Mouse (Mus musculus) stomach, embryonic 16.5 days (tissue): Measurements from ENCODE around the gene Pifo. TPM values are rescaled to one million over a fixed set of nuclear protein-coding genes. Genes with fewer than 3 reads are reported as not detected.
"Not testable (repeated sequence)": the region's sequence is repeated elsewhere in the genome, so short reads cannot be mapped to it uniquely, and the experiment has no call there.

Experiments
- ATAC-seq: fragments of 200-750 bp; cut with Nextera tagmentation; 2 replicates; pipeline ENCODE4 v1.8.0; 2017; ENCODE audit warnings: moderate number of reproducible peaks, moderate TSS enrichment; ENCODE audit not compliant: insufficient read depth, low FRiP score
- H3K27ac ChIP-seq: fragments of 300-500 bp; sonication (generic); 2 replicates; pipeline ENCODE4 v1.5.1; 2014; ENCODE audit warnings: low read length
- H3K27me3 ChIP-seq: fragments of 300-500 bp; sonication (generic); 2 replicates; pipeline ENCODE4 v1.6.1; 2014; ENCODE audit warnings: low read length, control low read depth, mixed read lengths; ENCODE audit not compliant: control insufficient read depth, insufficient read depth
- H3K36me3 ChIP-seq: fragments of 300-500 bp; sonication (generic); 2 replicates; pipeline ENCODE4 v1.6.1; 2014; ENCODE audit warnings: low read length; ENCODE audit not compliant: control insufficient read depth, insufficient read depth
- H3K4me1 ChIP-seq: fragments of 300-500 bp; sonication (generic); 2 replicates; pipeline ENCODE4 v1.6.1; 2014; ENCODE audit warnings: low read length, control low read depth, mixed read lengths; ENCODE audit not compliant: control insufficient read depth, insufficient read depth
- H3K4me2 ChIP-seq: fragments of 300-500 bp; sonication (generic); 2 replicates; pipeline ENCODE4 v1.6.1; 2014; ENCODE audit warnings: low read depth, low read length, mixed read lengths
- H3K4me3 ChIP-seq: fragments of 300-500 bp; sonication (generic); replicated peaks from 2 replicates; pipeline ENCODE4 v1.5.1; 2014; ENCODE audit warnings: mild to moderate bottlenecking, low read length
- H3K9ac ChIP-seq: fragments of 300-500 bp; sonication (generic); 2 replicates; pipeline ENCODE4 v1.6.1; 2014; ENCODE audit warnings: low read length
- H3K9me3 ChIP-seq: fragments of 300-500 bp; sonication (generic); replicated peaks from 2 replicates; pipeline ENCODE4 v1.6.1; 2016; ENCODE audit warnings: low read length, control low read depth; ENCODE audit not compliant: control insufficient read depth
- WGBS: fragments of 180-500 bp; shearing (Covaris S2); extraction: QIAGEN DNeasy Blood & Tissue Kit; methylation state at CpG from one replicate; pipeline ENCODE4 v1.1.7; 2014; 5-methylcytosine and 5-hydroxymethylcytosine counted together
- polyA plus RNA-seq: library from polyadenylated mRNA; unstranded; fragments of >200 nt; fragmentation: Nextera tagmentation; extraction: Ambion mirVana; gene quantifications from 2 replicates; pipeline ENCODE4 v1.2.1, GENCODE M21; 2015

Pifo gene
- polyA plus RNA-seq, 1 experiment from 2014 or later, result not detected

DNA sequence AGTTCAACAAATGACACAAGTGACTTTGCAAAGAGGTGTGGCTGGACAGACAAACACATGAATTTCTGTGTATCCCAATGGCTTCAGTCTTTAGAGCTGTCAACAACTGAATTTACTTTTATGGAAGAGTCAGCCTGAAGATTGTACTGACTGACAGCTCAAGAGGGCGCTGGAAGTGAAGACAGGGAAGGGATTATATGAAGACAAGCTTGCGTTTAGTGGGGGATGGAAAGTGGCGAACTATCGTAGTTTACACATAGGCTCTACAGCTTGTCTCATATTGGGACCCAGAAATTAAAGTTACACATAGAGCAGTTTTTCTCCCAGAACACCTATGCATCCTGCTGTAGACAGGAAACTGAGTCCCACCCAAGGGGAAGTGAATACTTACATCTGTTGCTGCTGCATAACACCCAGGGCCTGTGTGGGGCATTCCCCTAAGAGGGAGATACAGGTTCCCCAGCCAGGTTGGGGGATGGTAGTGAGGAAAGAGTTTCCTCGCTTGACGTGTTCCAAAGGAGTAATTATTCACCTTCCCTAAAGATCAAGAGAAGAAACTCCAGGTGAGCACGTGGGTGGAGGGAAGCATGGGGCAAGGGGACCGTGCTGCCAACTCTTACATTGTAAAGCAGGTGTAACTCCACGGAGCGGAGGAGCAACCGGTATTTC, 13.6 kb downstream of the Pifo start:
- Histone ChIP-seq H3K27ac (no peak overlapping the region), H3K4me2 (peak overlapping the region; percentile 22; the same call in 1 of the 2 replicates), H3K9ac (no peak overlapping the region), H3K4me3 (no peak overlapping the region), H3K27me3 (no peaks in the 10 kb centered on the region), H3K4me1 (no peaks in the 10 kb centered on the region), H3K36me3 (no peaks in the 10 kb centered on the region), H3K9me3 (no peaks in the 10 kb centered on the region)
- 19% methylated on average over 11 of the region's 11 CpGs for WGBS
- ATAC-seq, result no peak

DNA sequence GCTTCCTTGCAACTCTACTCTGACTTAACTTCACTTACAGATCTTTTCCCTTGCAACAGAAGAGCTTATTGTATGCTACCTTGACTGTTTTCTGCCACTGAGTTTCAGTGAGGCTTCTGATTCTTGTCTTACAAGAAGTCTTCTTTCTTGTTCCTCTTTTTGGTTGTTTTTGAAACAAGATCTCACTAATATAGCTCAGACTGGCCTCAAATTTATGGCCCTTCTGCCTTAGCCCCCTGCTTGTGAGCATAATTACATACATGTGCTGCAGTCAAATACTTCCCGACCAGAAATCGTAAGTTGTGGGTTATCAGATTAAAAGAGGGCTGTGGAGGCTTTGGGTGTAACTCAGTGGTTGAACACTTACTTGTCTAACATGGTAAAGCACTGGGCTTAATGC, 19.7 kb downstream of the Pifo start:
- WGBS, result 51% methylated on average over 2 of the region's 2 CpGs
- no peaks in the 10 kb centered on the region for H3K4me1 ChIP-seq

DNA sequence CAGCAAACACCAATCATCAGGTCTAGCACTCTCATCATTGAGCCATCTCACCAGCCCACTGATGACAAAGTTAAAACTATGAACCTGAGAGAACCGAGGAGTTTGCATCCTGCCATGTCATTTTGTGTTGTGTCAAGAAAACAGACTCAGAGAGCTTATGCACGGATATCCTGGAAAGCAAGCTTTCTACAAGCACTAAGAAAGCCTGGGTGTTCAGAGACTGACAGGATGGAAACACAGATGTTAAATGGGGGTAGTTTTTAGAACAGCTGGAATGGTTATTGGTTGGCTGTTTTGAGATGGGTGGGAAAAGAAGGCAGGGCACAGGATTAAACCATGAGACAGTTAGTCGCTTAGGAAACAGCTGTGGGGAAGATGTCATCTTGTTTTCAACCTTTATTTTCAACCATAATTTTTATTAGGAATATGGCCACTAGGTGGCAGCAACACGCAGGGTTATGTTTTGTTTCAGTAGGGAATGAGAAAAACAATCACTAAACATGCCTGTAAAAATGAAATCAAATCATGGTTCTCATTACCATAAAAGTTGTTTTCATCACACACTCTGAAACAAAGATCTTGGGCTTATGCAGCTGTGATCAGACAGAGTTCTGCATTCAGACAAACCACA, 22.7 kb downstream of the Pifo start:
- no peak for ATAC-seq
- no peaks in the 10 kb centered on the region for H3K4me1 ChIP-seq
- no peak overlapping the region for H3K4me2 ChIP-seq
- H3K9ac ChIP-seq, result no peak overlapping the region
- no peak overlapping the region for H3K4me3 ChIP-seq
- H3K27ac ChIP-seq, result no peak overlapping the region
- no peaks in the 10 kb centered on the region for H3K27me3 ChIP-seq
- H3K36me3 ChIP-seq, result no peaks in the 10 kb centered on the region
- no peaks in the 10 kb centered on the region for H3K9me3 ChIP-seq
- WGBS, result 19% methylated on average over 4 of the region's 4 CpGs

More for the DNA sequence above, 19.7 kb downstream of the Pifo start:
- Histone ChIP-seq H3K27ac (no peak overlapping the region), H3K9ac (no peak overlapping the region), H3K27me3 (no peaks in the 10 kb centered on the region), H3K9me3 (no peaks in the 10 kb centered on the region), H3K4me3 (no peak overlapping the region), H3K4me2 (no peak overlapping the region), H3K36me3 (no peaks in the 10 kb centered on the region)
- ATAC-seq, result no peak

DNA sequence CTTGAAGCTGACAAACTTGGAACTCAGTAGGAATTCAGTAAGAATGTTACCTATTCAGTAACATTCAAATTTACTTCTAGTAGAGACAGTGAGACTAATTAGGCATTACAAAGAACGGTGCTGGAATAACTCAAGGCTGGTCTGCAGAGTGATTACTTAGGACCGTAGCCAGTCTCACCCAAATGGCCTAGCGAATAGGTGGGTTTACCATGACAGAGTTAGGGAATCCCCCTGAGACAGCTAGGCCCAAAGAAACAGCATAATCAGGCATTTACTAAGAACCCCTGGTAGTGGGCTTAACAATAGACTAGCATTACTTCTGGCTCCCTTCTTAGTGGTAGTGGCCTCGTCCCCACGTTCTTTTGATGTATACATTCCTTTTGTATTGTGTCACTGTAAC, 24.8 kb downstream of the Pifo start:
- H3K36me3 ChIP-seq, H3K4me2 ChIP-seq, ATAC-seq, H3K27me3 ChIP-seq, H3K27ac ChIP-seq, H3K4me1 ChIP-seq, H3K9ac ChIP-seq, H3K4me3 ChIP-seq, H3K9me3 ChIP-seq: not testable (repeated sequence)
- 54% methylated on average over 5 of the region's 5 CpGs for WGBS

DNA sequence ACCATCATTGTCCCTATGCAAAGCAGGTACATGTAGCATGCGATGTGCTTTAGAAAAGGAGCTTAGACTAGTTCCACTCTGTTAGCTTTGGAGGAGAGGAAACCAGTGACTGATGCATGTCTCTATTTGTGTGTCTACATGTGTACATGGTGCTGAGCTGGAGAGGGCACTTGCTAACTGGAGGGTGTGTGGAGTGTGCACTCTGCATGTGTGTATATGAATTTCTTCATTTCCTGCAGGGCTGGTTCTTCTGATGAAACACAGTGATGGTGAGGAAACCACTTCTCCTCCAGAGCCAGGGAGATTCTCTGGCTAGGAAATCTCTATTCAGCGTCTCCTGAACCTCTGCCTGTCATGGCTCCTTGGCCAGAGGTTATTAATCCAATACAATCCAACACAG, 40.3 kb downstream of the Pifo start:
- WGBS, result 86% methylated on average over 2 of the region's 2 CpGs
- Histone ChIP-seq H3K9ac (no peak overlapping the region), H3K27ac (no peak overlapping the region), H3K9me3 (no peaks in the 10 kb centered on the region), H3K36me3 (0 out of 2 replicates have a peak, but pooled peaks cover 3% of the 10 kb centered on the region), H3K4me1 (no peaks in the 10 kb centered on the region), H3K4me2 (no peak overlapping the region), H3K4me3 (no peak overlapping the region), H3K27me3 (no peaks in the 10 kb centered on the region)
- no peak for ATAC-seq

DNA sequence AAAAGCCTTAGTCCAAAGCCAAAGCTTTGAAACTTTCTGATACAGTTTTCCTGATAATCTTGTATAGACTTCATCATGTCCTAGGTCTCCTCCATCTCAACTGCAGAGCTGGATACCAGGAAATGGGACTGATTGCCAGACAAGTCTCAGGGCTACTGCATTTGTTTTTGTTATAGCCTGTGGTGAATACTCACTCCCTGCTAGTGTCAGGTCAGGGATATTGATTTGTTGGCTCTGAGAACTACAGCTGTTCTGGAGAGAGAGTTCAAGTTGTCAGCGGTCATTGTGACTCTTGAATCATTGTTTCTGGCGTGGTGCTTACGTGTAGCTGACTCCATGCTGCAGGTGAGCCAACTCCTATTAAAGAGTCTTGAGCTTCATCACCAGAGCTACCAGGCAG, 41.0 kb downstream of the Pifo start, which contains the start of gene Ovgp1:
TSS of gene Ovgp1 (plus strand) at position 301 of the 400 bp plus-strand sequence.
- Histone ChIP-seq H3K4me3 (no peak within 1 kb of the TSS), H3K27ac (no peak within 1 kb of the TSS), H3K9ac (no peak within 1 kb of the TSS), H3K9me3 (no peaks in the 10 kb centered on the region), H3K4me1 (no peaks in the 10 kb centered on the region), H3K4me2 (no peak within 1 kb of the TSS), H3K27me3 (no peaks in the 10 kb centered on the region), H3K36me3 (0 out of 2 replicates have a peak, but pooled peaks cover 3% of the 10 kb centered on the region)
- ATAC-seq, result no peak
- 48% methylated on average over 3 of the region's 3 CpGs for WGBS

DNA sequence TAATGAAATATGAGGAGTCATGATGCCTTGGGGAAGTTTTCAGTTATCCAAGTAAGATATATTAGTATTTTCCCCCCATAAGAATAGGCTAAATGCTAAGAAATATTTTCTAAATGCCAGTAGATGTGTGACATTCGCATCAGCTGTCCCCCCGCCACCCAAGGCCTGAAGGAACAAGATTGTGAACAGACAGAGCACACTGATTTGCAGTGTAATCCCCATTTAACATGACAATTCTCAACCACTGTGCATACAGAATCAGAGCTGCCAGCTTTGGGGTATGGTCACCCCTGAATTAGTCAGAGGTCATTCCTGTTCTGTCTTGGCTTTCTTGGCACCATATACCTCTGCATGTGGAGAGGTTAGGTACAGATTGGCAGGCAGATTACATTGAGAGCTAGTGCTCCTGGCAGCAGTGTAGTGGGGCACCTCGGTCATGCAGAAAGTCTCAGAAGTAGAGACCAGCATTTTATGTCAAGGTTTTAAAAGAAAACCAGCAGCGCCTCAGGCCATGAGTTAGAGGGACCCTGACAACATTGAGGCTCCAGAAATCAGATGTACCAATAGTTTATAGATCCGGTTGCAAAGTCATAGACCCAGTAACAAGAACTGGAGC, 42.5 kb downstream of the Pifo start:
- H3K9ac ChIP-seq, result no peak overlapping the region
- no peak for ATAC-seq
- no peak overlapping the region for H3K27ac ChIP-seq
- WGBS, result 82% methylated on average over 5 of the region's 5 CpGs
- H3K4me2 ChIP-seq, result no peak overlapping the region
- H3K36me3 ChIP-seq, result 0 out of 2 replicates have a peak, but pooled peaks cover 13% of the 10 kb centered on the region
- no peaks in the 10 kb centered on the region for H3K27me3 ChIP-seq
- no peak overlapping the region for H3K4me3 ChIP-seq
- H3K9me3 ChIP-seq, result no peaks in the 10 kb centered on the region
- H3K4me1 ChIP-seq, result no peaks in the 10 kb centered on the region

DNA sequence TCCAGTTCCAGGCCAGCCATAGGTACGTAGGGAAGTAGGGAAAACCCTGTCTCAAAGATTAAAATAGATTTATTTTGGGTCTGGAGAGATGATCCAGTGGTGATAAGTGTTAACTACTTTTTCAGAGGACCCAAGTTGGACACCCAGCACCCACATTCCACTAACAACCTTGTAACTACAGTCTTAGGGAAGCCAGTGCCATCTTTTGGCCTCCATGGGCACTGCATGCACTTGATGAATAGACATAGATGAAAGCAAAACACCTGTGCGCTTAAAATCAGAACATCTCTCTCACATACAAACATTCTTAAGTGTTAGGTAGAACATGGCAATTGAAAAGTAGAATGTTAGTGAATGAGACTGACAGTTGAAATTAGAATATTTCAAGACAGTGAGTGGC, 53.7 kb downstream of the Pifo start:
- 93% methylated on average over 2 of the region's 2 CpGs for WGBS
- H3K9ac ChIP-seq, result no peak overlapping the region
- no peak for ATAC-seq
- peaks cover 16% of the 10 kb centered on the region for H3K4me1 ChIP-seq
- no peaks in the 10 kb centered on the region for H3K9me3 ChIP-seq
- H3K4me3 ChIP-seq, result peak overlapping the region; percentile 95
- H3K27me3 ChIP-seq, result no peaks in the 10 kb centered on the region
- no peak overlapping the region for H3K27ac ChIP-seq
- 0 out of 2 replicates have a peak, but pooled peaks cover 12% of the 10 kb centered on the region for H3K36me3 ChIP-seq
- peak overlapping the region; percentile 77; the same call in 1 of the 2 replicates for H3K4me2 ChIP-seq

DNA sequence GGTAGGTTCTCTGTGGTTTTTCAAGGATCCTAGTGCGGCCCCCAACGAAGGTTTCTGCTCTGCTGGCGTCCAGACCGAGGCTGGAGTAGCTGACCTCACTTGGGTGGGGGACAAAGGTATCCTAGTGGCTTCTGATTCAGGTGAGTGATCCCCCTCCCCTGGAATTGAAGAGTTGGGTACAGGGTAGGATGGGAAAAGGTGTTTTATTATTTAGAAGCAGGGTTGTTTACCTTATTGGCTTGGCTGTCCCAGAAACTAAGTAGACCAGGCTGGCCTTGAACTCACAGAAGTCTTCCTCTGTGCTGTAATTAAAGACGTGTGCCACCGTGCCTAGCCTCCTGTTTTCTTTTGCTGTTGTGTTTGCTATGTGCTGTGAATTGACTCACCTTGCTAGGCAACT, 54.4 kb downstream of the Pifo start, which contains the start of gene Atp5f1:
TSS of gene Atp5f1 (minus strand) at position 101 of the 400 bp plus-strand sequence.
- 2% methylated on average over 6 of the region's 6 CpGs for WGBS

More for the DNA sequence above, 54.4 kb downstream of the Pifo start, which contains the start of gene Atp5f1:
- Histone ChIP-seq H3K4me1 (peaks cover 16% of the 10 kb centered on the region), H3K9me3 (no peaks in the 10 kb centered on the region), H3K4me3 (peak within 1 kb of the TSS; percentile 95), H3K9ac (peak within 1 kb of the TSS; percentile 97), H3K27me3 (no peaks in the 10 kb centered on the region), H3K4me2 (peak within 1 kb of the TSS; percentile 86), H3K27ac (peak within 1 kb of the TSS; percentile 92), H3K36me3 (0 out of 2 replicates have a peak, but pooled peaks cover 12% of the 10 kb centered on the region)
- no peak for ATAC-seq
